Mouse (Mus musculus) liver, postnatal 0 days (tissue): ENCODE data around the gene Cpt1a. TPM values are rescaled to one million over a fixed set of nuclear protein-coding genes. Genes with fewer than 3 reads are reported as not detected.

Source experiments
- ATAC-seq: fragments of 200-750 bp; cut with Nextera tagmentation; 2 replicates; pipeline ENCODE4 v1.8.0; 2017; ENCODE audit warnings: mild to moderate bottlenecking, moderate library complexity
- DNase-seq: peaks from one replicate; pipeline ENCODE4 v3.0.0-alpha.2; 2016
- H3K27ac ChIP-seq: fragments of 300-500 bp; sonication (generic); 2 replicates; pipeline ENCODE4 v1.5.1; 2014; ENCODE audit warnings: antibody characterized with exemption, moderate library complexity, mild to moderate bottlenecking, low read depth
- H3K27me3 ChIP-seq: fragments of 300-500 bp; sonication (generic); 2 replicates; pipeline ENCODE4 v1.6.1; 2014; ENCODE audit warnings: low read length, control low read depth, mixed read lengths; ENCODE audit not compliant: insufficient read depth
- H3K36me3 ChIP-seq: fragments of 300-500 bp; sonication (generic); replicated peaks from 2 replicates; pipeline ENCODE4 v1.6.1; 2014; ENCODE audit warnings: mild to moderate bottlenecking, control low read depth, low read length, moderate library complexity, mixed read lengths; ENCODE audit not compliant: insufficient read depth
- H3K4me1 ChIP-seq: fragments of 300-500 bp; sonication (generic); 2 replicates; pipeline ENCODE4 v1.6.1; 2014; ENCODE audit warnings: antibody characterized with exemption, mild to moderate bottlenecking, control low read depth; ENCODE audit not compliant: insufficient read depth
- H3K4me2 ChIP-seq: fragments of 300-500 bp; sonication (generic); 2 replicates; pipeline ENCODE4 v1.6.1; 2014; ENCODE audit warnings: low read depth, mild to moderate bottlenecking, low read length, moderate library complexity, mixed read lengths
- H3K4me3 ChIP-seq: fragments of 300-500 bp; sonication (generic); 2 replicates; pipeline ENCODE4 v1.5.1; 2014; ENCODE audit warnings: low read depth, low read length
- H3K9ac ChIP-seq: fragments of 300-500 bp; sonication (generic); replicated peaks from 2 replicates; pipeline ENCODE4 v1.6.1; 2014; ENCODE audit warnings: mild to moderate bottlenecking, moderate library complexity
- H3K9me3 ChIP-seq: fragments of 300-500 bp; sonication (generic); 2 replicates; pipeline ENCODE4 v1.6.1; 2016; ENCODE audit warnings: mild to moderate bottlenecking, control low read depth, low read length, mixed read lengths
- CTCF ChIP-seq: sonication (generic); IDR thresholded peaks from 2 replicates; pipeline ENCODE4 v1.5.1; 2016; ENCODE audit warnings: antibody characterized with exemption, low read depth
- EP300 ChIP-seq: IDR thresholded peaks from 2 replicates; pipeline ENCODE4 v1.6.1; 2016; ENCODE audit warnings: antibody characterized with exemption, low read depth, mild to moderate bottlenecking
- WGBS: fragments of 180-500 bp; shearing (Covaris S2); extraction: QIAGEN DNeasy Blood & Tissue Kit; methylation state at CpG from one replicate; pipeline ENCODE4 v1.1.7; 2014; ENCODE audit not compliant: insufficient replicate concordance; 5-methylcytosine and 5-hydroxymethylcytosine counted together
- polyA plus RNA-seq: library from polyadenylated mRNA; unstranded; fragments of >200 nt; fragmentation: Nextera tagmentation; extraction: Ambion mirVana; gene quantifications from 2 replicates; pipeline ENCODE4 v1.2.1, GENCODE M21; 2015

Cpt1a gene
- polyA plus RNA-seq, 1 experiment from 2014 or later = 140 TPM

DNA sequence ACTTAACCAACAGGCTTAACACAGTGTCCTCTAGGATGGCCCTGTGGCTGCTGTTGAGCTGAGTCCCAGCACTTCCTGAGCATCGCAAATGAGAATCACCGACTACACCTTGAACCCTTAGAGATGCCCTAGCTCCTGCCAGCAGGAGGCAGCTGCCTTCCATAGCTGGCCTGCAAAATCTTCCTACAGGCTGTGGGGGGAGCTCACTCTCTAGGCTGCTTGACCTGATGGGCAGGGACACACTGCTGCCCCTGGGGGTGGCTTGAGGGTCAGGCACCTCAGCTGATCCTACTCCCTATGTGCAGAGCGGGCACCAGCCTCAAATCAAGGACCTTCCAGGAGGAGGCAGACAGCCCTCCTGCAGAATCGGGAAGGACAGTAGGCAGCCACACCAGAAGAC, 35.5 kb downstream of the Cpt1a start:
- H3K9ac ChIP-seq = no peak overlapping the region
- H3K4me1 ChIP-seq = peaks cover 6% of the 10 kb centered on the region
- peaks cover 51% of the 10 kb centered on the region for H3K36me3 ChIP-seq
- ATAC-seq (no peak), DNase-seq (no peak)
- no peak overlapping the region for H3K4me3 ChIP-seq
- no peaks in the 10 kb centered on the region for H3K27me3 ChIP-seq
- H3K9me3 ChIP-seq = no peaks in the 10 kb centered on the region
- no peak overlapping the region for H3K4me2 ChIP-seq
- TF ChIP-seq CTCF = peak; percentile 49
- no peak for TF ChIP-seq EP300
- H3K27ac ChIP-seq = no peak overlapping the region
- 83% methylated on average over 4 of the region's 4 CpGs for WGBS

- no peaks in the 10 kb centered on the region for H3K9me3 ChIP-seq
- H3K4me2 ChIP-seq = peak overlapping the region; percentile 27
- H3K4me3 ChIP-seq = no peak overlapping the region
- 44% methylated on average over 13 of the region's 13 CpGs for WGBS
- H3K4me1 ChIP-seq = no peaks in the 10 kb centered on the region
- no peak overlapping the region for H3K9ac ChIP-seq
- DNase-seq (no peak), ATAC-seq (no peak)
- peak overlapping the region; percentile 34; the same call in 1 of the 2 replicates for H3K27ac ChIP-seq
- no peaks in the 10 kb centered on the region for H3K27me3 ChIP-seq
- no peak for TF ChIP-seq CTCF
- no peak for TF ChIP-seq EP300
- H3K36me3 ChIP-seq = peaks cover 63% of the 10 kb centered on the region
Observed at GRCm38 (mm10) chr19:3359841-3360588, 37.9 kb downstream of the Cpt1a start.

DNA sequence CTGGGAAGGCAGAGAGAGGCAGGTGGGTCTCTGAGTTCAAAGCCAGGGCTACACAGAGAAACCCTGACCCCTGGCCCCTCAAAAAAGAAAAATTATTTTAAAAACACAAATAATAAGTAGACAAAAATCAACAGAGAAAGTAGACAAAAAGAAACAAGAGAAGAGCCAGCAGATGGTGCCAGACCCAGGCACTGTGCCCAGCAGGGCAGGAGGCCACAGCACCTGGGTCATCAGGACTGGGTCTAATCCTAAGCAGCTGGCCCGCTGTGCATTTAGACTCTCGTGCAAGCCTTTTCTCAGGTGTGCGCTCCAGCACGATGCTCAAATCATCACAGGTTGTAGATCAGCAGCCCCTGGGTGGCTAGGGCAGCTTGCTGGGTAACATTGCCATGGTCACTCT, 41.4 kb downstream of the Cpt1a start:
- DNase-seq (no peak), ATAC-seq (no peak)

DNA sequence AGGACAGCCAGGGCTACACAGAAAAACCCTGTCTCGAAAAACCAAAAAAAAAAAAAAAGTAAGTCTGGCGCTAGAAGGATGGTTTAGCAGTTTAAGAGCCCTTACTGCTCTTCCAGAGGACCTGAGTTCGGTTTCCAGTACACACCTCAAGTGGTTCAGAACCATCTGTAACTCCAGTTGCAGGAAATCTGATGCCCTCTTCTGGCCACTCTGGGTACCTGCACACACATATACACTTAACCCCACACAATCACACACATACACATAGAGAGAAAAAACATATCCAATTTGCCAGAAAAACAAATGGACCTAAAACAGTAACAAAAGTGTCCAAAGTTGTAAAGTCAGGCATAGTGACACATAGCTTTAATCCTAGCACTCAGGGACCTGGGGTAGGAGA, 43.0 kb downstream of the Cpt1a start:
- peak; percentile 43 for TF ChIP-seq CTCF
- no peak for TF ChIP-seq EP300
- no peak for ATAC-seq
- Histone ChIP-seq H3K9ac (no peak overlapping the region), H3K4me1 (no peaks in the 10 kb centered on the region), H3K9me3 (no peaks in the 10 kb centered on the region), H3K36me3 (peaks cover 75% of the 10 kb centered on the region), H3K4me2 (no peak overlapping the region), H3K27me3 (no peaks in the 10 kb centered on the region), H3K4me3 (no peak overlapping the region), H3K27ac (no peak overlapping the region)
- DNase-seq = no peak
- WGBS = 80% methylated on average over 3 of the region's 3 CpGs

More for the DNA sequence above, 41.4 kb downstream of the Cpt1a start:
- WGBS = 83% methylated on average over 4 of the region's 4 CpGs
- H3K9ac ChIP-seq = no peak overlapping the region
- no peaks in the 10 kb centered on the region for H3K9me3 ChIP-seq
- no peak overlapping the region for H3K4me2 ChIP-seq
- H3K4me3 ChIP-seq = no peak overlapping the region
- H3K36me3 ChIP-seq = peaks cover 69% of the 10 kb centered on the region
- TF ChIP-seq CTCF (no peak), EP300 (no peak)
- H3K27ac ChIP-seq = no peak overlapping the region
- H3K27me3 ChIP-seq = no peaks in the 10 kb centered on the region
- H3K4me1 ChIP-seq = no peaks in the 10 kb centered on the region

DNA sequence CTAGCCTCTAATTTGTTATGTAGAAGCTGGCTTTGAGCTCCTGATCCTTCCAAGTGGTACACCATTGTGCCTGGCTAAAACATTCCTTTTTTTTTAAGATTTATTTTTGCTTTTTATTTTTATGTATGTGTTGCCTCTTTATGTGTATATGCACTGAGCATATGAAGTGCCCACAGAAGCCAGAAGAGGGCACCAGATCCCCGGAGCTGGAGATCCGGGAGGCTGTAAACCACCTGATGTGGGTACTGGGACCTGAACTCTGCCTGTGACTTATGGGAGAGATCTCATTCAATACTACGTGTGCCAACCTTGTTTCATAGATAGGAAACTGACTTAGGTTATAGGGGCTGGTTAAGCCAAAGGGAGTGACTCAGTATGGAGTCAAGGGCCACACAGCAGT, 46.1 kb downstream of the Cpt1a start:
- DNase-seq = no peak
- ATAC-seq = no peak
- H3K9ac ChIP-seq = no peak overlapping the region
- no peak overlapping the region for H3K4me2 ChIP-seq
- peaks cover 78% of the 10 kb centered on the region for H3K36me3 ChIP-seq
- no peak overlapping the region for H3K27ac ChIP-seq
- no peaks in the 10 kb centered on the region for H3K27me3 ChIP-seq
- H3K4me3 ChIP-seq = no peak overlapping the region
- H3K4me1 ChIP-seq = no peaks in the 10 kb centered on the region
- no peak for TF ChIP-seq EP300
- 0 out of 2 replicates have a peak, but pooled peaks have one; percentile 18 for TF ChIP-seq CTCF
- 83% methylated on average over 3 of the region's 3 CpGs for WGBS
- no peaks in the 10 kb centered on the region for H3K9me3 ChIP-seq

- no peak for TF ChIP-seq EP300
- TF ChIP-seq CTCF = no peak
- Histone ChIP-seq H3K27ac (no peak overlapping the region), H3K4me3 (no peak overlapping the region), H3K4me1 (peaks cover 5% of the 10 kb centered on the region; the same call in 1 of the 2 replicates), H3K9me3 (no peaks in the 10 kb centered on the region), H3K27me3 (no peaks in the 10 kb centered on the region), H3K4me2 (no peak overlapping the region), H3K9ac (no peak overlapping the region), H3K36me3 (peaks cover 72% of the 10 kb centered on the region)
- ATAC-seq (no peak), DNase-seq (no peak)
- WGBS = 76% methylated on average over 12 of the region's 12 CpGs
Observed at GRCm38 (mm10) chr19:3373380-3373779, 51.2 kb downstream of the Cpt1a start.
